Mouse (Mus musculus): ENCODE results near the gene Ssbp4. TPM values are rescaled to one million over a fixed set of nuclear protein-coding genes. Genes with fewer than 3 reads are reported as not detected.

Ssbp4 gene
- total RNA-seq, 2 experiments from 2014 or later = 236 to 250 TPM

- no peak for DNase-seq (ENCODE audit: extremely low spot score in 1 of 2, low spot score in 2 of 2)
- intact Hi-C loops (cut with DNase I) = no loop called here
Measured at GRCm38 (mm10) chr8:70562802-70563201, 45.9 kb downstream of the Ssbp4 start.

- peak in 1 of 2 experiments; percentile 44 for DNase-seq (ENCODE audit: extremely low spot score in 1 of 2, low spot score in 2 of 2)
- intact Hi-C loops (cut with DNase I) = no loop called here
Measured at GRCm38 (mm10) chr8:70561809-70562535, 46.7 kb downstream of the Ssbp4 start.

- no peak for DNase-seq (ENCODE audit: extremely low spot score in 1 of 2, low spot score in 2 of 2)
- intact Hi-C loops (cut with DNase I) = no loop called here
Measured at GRCm38 (mm10) chr8:70561357-70561756, 47.3 kb downstream of the Ssbp4 start.

- intact Hi-C loops (cut with DNase I) = no loop called here
- DNase-seq (ENCODE audit: extremely low spot score in 1 of 2, low spot score in 2 of 2) = no peak
Measured at GRCm38 (mm10) chr8:70560564-70560963, 48.1 kb downstream of the Ssbp4 start.

- peak in 1 of 2 experiments; percentile 81 for DNase-seq (ENCODE audit: extremely low spot score in 1 of 2, low spot score in 2 of 2)
- intact Hi-C loops (cut with DNase I) = no loop called here
Measured at GRCm38 (mm10) chr8:70560096-70560495, 48.6 kb downstream of the Ssbp4 start.

- DNase-seq (ENCODE audit: extremely low spot score in 1 of 2, low spot score in 2 of 2) = no peak
- intact Hi-C loops (cut with DNase I) = no loop called here
Measured at GRCm38 (mm10) chr8:70558983-70559382, 49.7 kb downstream of the Ssbp4 start.

GRCm38 (mm10) chr8:70558334-70558733 lies 50.3 kb downstream of the Ssbp4 start:
- intact Hi-C loops (cut with DNase I) = no loop called here
- DNase-seq (ENCODE audit: extremely low spot score in 1 of 2, low spot score in 2 of 2) = peak in 1 of 2 experiments; percentile 48

- no peak for DNase-seq (ENCODE audit: extremely low spot score in 1 of 2, low spot score in 2 of 2)
- intact Hi-C loops (cut with DNase I) = no loop called here
Measured at GRCm38 (mm10) chr8:70555079-70555747, 53.5 kb downstream of the Ssbp4 start.

- peak in 1 of 2 experiments; percentile 70 for DNase-seq (ENCODE audit: extremely low spot score in 1 of 2, low spot score in 2 of 2)
- intact Hi-C loops (cut with DNase I) = no loop called here
Measured at GRCm38 (mm10) chr8:70553740-70554139, 54.9 kb downstream of the Ssbp4 start.

- no peak for DNase-seq (ENCODE audit: extremely low spot score in 1 of 2, low spot score in 2 of 2)
- intact Hi-C loops (cut with DNase I) = no loop called here
Measured at GRCm38 (mm10) chr8:70552836-70553235, 55.8 kb downstream of the Ssbp4 start.

- intact Hi-C loops (cut with DNase I) = no loop called here
- DNase-seq (ENCODE audit: extremely low spot score in 1 of 2, low spot score in 2 of 2) = no peak
Measured at GRCm38 (mm10) chr8:70551558-70552161, 57.0 kb downstream of the Ssbp4 start.

- no peak for DNase-seq (ENCODE audit: extremely low spot score in 1 of 2, low spot score in 2 of 2)
- intact Hi-C loops (cut with DNase I) = no loop called here
Measured at GRCm38 (mm10) chr8:70549412-70550184, 59.1 kb downstream of the Ssbp4 start.

- DNase-seq (ENCODE audit: extremely low spot score in 1 of 2, low spot score in 2 of 2) = no peak
Measured at GRCm38 (mm10) chr8:70547762-70548161, 60.9 kb downstream of the Ssbp4 start.

More at GRCm38 (mm10) chr8:70547762-70548161, 60.9 kb downstream of the Ssbp4 start:
- intact Hi-C loops (cut with DNase I) = no loop called here

Other genes starting within 250 kb of the Ssbp4 start
- gene Comp, start 235.3 kb downstream of the Ssbp4 start, total RNA-seq (2021) = under 1 TPM in 1 of 2 experiments, not detected in 1; 0.14 TPM
- gene Crtc1, start 169.3 kb downstream of the Ssbp4 start, total RNA-seq (2021) = 100 to 1,000 TPM in 1 of 2 experiments, 10 to 100 TPM in 1; 98.8 to 105 TPM
- 10 to 100 TPM; 33.1 to 33.8 TPM for gene Klhl26, start 131.9 kb downstream of the Ssbp4 start, total RNA-seq (2021)
- 100 to 1,000 TPM; 146 to 159 TPM for gene Tmem59l, start 121.5 kb downstream of the Ssbp4 start, total RNA-seq (2021)
- gene Crlf1, start 115.7 kb downstream of the Ssbp4 start, total RNA-seq (2021) = 1 to 10 TPM; 7.0 to 9.5 TPM
- gene Rex1bd, start 102.1 kb downstream of the Ssbp4 start, total RNA-seq (2021) = 100 to 1,000 TPM in 1 of 2 experiments, 10 to 100 TPM in 1; 95.1 to 106 TPM
- gene Uba52, start 98.1 kb downstream of the Ssbp4 start, total RNA-seq (2021) = 1,000 to 10,000 TPM in 1 of 2 experiments, 100 to 1,000 TPM in 1; 991 to 1,007 TPM
- gene Fkbp8, start 81.1 kb downstream of the Ssbp4 start, total RNA-seq (2021) = 100 to 1,000 TPM; 361 to 375 TPM
- gene Kxd1, start 80.9 kb downstream of the Ssbp4 start, total RNA-seq (2021) = 10 to 100 TPM; 37.5 to 41.2 TPM
- gene Ell, start 69.4 kb downstream of the Ssbp4 start, total RNA-seq (2021) = 10 to 100 TPM; 15.1 to 18.5 TPM
- 10 to 100 TPM; 46.6 to 53.2 TPM for gene Isyna1, start 14.5 kb downstream of the Ssbp4 start, total RNA-seq (2021)
- gene Lrrc25, start 7.3 kb upstream of the Ssbp4 start, total RNA-seq (2021) = 1 to 10 TPM in 1 of 2 experiments, under 1 TPM in 1; 0.94 to 1.1 TPM
- not detected for gene Gdf15, start 23.6 kb upstream of the Ssbp4 start, total RNA-seq (2021)
- 10 to 100 TPM; 11.5 to 15.9 TPM for gene Pgpep1, start 51.5 kb upstream of the Ssbp4 start, total RNA-seq (2021)
- gene Lsm4, start 64.4 kb upstream of the Ssbp4 start, total RNA-seq (2021) = 10 to 100 TPM; 68.2 to 80.4 TPM
- 100 to 1,000 TPM; 147 to 149 TPM for gene Jund, start 90.1 kb upstream of the Ssbp4 start, total RNA-seq (2021)
- gene Iqcn, start 94.6 kb upstream of the Ssbp4 start, total RNA-seq (2021) = under 1 TPM in 1 of 2 experiments, not detected in 1; 0.19 TPM
- gene Gm3336, start 109.7 kb upstream of the Ssbp4 start, total RNA-seq (2021) = not detected
- under 1 TPM; 0.49 to 0.61 TPM for gene Pde4c, start 114.8 kb upstream of the Ssbp4 start, total RNA-seq (2021)
- gene Rab3a, start 145.8 kb upstream of the Ssbp4 start, total RNA-seq (2021) = 100 to 1,000 TPM; 756 to 791 TPM
- gene Mpv17l2, start 152.1 kb upstream of the Ssbp4 start, total RNA-seq (2021) = 10 to 100 TPM; 35.8 to 37.1 TPM
- gene Pik3r2, start 167.8 kb upstream of the Ssbp4 start, total RNA-seq (2021) = 100 to 1,000 TPM; 173 TPM
- gene Mast3, start 196.2 kb upstream of the Ssbp4 start, total RNA-seq (2021) = 100 to 1,000 TPM; 115 to 117 TPM
- gene Il12rb1, start 199.6 kb upstream of the Ssbp4 start, total RNA-seq (2021) = under 1 TPM; 0.13 to 0.28 TPM
- gene Arrdc2, start 230.8 kb upstream of the Ssbp4 start, total RNA-seq (2021) = 10 to 100 TPM; 12.9 to 21.2 TPM

Measured in left cerebral cortex, postnatal 10 days (tissue).